Mouse (Mus musculus) cortical plate, adult 2 months (tissue): ENCODE measurements at regions not wholly inside any gene's neighbourhood (a gene's known extent, or its start where the extent isn't known, plus 50 kb on each side); places are given as distances from the start of the nearest gene placed in this dataset.

Experiments used
- CTCF ChIP-seq: fragments of 200-500 bp; IDR thresholded peaks from 2 replicates; pipeline ENCODE4 v1.5.1; 2011; ENCODE audit warnings: mild to moderate bottlenecking, control low read depth, low read length; ENCODE audit not compliant: insufficient read depth; ENCODE audit errors: extremely low read depth
- POLR2A ChIP-seq: fragments of 200-500 bp; IDR thresholded peaks from 2 replicates; pipeline ENCODE4 v1.6.1; 2011; ENCODE audit warnings: mild to moderate bottlenecking, low read length, control low read depth; ENCODE audit not compliant: insufficient read depth; ENCODE audit errors: extremely low read depth

GRCm38 (mm10) chr16:71640361-71640760 lies 667.7 kb upstream of the Robo1 start:
- TF ChIP-seq CTCF (no peak), POLR2A (no peak)
